Mouse (Mus musculus) cerebellum, adult 11 months (tissue): ENCODE measurements at regions not wholly inside any gene's neighbourhood (a gene's known extent, or its start where the extent isn't known, plus 50 kb on each side); places are given as distances from the start of the nearest gene placed in this dataset.

Experiments used
- DNase-seq: peaks from one replicate; pipeline ENCODE4 v3.0.0; 2022

DNA sequence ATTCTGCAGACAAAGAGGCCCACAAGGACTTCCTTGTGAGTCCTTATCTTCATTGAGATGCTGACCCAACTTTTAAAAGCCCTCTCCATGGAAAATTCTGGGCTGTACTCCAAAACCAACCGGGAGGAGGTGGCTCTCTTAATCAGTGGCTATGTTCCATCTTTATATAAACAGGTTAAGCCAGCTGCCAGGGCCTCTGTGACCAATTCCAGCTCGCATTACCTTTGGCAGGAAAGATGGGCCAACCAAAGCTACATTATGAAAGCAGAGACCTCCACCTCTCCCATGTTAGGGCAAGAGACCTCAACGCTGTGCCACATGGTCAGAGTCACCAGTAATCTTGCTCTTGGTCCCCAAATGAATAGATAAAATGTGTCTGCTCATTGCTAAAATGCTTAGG is 192.0 kb upstream of the Cited2 start:
- no peak for DNase-seq

DNA sequence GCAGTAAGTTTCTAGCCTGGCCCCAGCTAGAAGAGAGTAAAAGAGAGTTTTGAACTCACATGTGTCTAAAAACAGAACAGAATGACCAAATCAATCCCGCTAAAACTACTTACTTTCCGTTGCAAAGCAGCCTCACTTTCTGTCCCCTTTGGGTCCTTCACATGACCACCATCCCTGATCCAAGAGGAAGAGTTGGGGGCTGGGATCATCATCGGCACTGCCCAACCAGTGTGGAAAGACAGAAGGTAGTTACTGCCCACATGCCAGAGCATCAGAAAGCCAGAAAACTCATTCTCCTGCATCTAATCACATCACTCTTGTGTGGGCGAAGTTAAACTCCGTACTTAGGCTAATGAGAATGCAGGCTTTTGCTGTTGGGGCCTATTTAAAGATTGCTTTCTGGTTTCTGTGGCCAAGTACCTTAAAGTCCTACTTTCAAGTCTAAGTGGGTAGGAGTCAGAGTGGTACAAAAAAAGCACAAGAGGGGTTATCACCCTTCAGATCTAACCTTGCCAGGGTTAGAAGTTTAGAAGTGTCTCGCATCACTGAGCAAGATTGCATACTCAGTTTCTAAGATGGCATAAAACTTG is 184.0 kb upstream of the Cited2 start:
- no peak for DNase-seq

DNA sequence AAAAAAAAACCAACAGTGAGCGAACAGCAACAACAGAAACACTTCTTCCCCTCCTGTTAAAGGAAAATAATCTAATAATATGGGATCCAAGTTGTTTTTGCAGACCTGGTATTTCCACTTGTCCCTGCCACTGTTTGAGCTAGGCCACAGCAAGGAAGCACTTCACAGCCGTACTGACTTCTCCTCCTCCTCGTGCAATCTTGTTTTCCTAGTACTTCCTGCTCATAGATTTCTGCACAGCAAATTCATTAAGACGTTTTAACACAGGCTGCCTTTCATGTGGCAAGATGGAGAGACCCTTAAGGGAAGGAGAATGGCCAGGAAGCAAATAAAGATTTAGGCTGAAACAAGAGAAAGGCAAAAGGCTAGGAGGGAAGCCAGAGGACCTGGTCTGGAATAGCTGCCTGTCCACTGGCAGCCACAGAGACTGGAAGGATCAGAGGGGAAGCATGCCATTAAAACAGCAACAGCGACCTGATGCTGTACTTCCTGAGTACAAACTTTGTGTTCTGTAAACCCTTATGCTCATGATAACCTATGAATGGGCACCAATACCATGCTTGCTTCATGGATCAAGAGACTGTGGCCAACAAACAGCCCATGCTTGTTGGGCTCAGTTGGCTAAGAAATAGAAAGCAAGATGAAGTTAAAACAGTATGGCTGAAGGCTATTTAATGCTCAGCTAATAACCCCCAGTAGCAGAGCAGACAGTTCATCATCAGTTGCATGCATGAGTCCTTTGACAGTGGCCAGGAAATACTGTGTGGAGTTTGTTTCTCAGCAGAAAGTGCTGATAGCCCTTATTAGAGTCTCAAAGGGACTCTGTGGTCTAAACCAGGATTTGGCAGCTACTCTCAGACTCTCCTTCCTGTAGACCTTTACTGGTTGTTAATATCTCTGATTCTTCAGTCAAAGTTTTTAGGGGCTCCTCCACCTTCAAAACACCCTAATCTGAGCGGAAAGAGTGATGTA is 182.3 kb upstream of the Cited2 start:
- no peak for DNase-seq

DNA sequence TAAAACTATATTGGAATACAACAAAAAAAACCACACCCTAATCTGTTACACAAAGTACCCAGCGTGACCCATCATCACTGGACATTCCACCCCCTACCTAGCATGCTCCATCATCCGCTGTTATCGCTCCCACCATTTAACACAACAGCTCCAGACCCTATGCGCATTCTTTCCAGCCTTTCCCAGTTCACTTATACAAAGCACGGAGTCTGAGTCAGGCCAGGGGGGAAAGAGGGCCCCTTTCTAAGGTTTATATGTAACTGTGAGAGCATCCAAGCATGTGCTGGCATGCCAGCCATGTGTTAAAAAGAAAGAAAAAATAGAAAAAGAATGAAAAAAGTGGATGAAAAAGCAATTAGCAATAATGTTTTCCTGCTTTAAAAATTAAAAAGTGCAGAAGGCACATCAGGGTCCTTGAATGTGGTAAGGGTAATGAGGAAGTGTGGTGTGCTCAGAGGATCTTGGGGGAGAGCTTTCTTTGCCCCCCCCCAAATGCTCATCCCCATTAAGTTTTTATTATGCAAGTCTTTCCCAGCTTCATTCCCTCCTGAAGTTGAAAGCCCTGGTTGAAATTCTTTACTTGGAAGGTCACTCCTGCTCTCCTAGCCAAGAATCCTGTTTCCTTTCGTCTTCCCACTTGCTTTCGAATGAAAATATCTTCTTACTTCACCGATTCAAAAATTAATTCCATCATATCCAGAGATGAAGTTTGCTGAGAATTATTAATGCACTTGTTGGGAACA is 180.7 kb upstream of the Cited2 start:
- DNase-seq = no peak

DNA sequence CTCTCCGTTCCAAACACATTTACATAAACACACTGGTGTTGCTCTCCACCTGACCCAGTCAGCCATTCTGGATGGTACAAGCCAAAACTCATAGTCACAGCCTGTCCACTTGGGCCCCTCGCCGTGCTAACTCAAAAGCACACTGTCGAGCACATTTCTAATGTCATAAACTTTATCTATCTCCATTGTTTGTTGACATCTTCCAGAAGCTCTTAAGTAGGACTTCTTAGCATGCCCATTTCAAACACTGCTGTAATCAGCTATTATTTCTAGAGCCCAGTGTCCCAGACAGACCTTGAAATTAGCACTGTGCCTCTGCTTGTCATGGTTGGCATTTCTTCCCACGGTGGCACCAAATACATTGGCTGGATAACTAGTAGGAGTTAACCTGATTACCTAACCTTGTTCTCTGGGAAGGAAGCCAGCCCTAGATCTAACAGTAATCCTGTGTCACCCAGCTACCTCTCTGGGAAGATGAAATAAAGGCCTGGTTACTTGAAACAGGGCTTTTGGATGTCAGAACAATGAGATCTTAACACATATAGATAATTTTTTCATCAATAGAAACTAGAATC is 180.1 kb upstream of the Cited2 start:
- DNase-seq = no peak

DNA sequence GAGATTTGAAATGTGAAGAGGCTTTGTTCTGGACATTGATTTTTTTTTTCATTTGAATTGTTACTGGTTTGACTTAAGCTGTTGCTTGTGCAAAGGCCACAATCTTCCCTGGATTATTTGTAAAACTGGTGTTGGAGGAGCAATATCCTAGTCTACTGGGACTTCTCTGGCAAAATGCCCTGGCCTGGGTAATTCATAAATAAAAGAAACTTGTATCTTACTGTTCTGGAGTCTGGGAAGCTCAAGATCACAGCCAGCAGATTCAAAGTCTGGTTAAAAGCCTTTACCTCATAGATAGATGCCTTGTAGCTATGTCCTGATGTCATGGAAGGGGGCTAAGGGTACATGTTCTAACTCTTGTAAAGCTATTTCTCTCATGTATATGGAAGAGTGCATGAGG is 177.7 kb upstream of the Cited2 start:
- DNase-seq = no peak

DNA sequence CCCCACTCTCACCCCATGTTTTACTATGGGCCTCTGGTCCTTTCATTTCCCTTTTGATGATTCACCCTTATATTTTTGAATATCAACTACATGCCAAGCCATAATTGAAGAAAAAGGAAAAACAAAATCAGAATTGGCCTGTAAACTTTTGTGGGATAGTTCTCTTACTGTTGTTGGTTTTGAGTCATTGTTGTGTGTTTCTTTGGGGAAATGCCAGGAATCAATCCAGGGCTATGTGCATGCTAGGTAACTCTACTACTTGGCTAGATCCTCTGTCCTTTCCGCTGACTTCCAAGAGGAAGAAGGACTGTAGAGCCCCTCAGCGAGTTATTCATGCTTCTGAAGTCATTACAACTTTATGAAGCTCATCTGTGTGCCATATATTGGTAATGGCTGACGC is 175.0 kb upstream of the Cited2 start:
- no peak for DNase-seq

DNA sequence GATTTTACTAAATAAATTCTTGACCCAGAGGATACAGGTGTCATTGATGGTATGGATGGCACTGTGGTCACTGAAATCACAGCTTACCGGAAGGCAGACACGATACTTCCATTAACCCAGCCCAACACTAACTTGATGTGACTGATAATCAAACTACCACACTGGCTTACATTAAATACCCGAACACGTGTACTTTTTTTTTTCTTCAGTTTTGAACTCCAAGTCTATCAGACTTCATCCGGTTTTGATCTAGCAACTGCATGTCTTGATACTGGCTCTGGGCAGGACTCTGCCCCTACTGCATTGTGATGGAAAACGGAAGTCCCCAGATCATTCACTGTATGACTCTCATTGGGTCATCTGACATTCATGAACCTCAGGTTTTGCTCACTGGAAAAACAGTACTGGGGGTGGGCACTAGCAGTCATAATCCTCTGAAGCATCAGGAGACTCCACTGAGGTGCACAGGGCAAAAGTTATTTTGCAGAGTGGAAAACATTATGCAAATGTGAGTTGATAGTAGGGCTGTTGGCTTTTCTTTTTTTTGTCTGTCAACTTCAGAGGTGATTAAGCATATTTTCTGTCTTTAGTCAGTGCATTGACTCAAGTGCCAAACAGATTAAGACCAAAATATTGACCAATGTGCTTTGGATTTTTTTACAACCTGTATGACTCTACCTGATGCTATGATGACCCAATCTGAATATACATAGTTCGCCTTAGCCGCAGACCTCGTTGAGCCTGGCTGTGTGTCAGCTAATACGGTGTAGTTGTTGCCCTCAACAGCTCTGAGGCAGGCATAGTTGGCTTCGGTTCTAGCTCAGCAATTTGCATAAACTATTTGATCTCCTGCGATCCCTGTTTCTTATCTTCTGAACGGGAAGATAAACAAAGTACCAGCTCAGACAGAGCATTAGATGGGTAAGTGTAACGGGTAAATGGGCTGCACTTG is 174.1 kb upstream of the Cited2 start:
- DNase-seq = no peak

DNA sequence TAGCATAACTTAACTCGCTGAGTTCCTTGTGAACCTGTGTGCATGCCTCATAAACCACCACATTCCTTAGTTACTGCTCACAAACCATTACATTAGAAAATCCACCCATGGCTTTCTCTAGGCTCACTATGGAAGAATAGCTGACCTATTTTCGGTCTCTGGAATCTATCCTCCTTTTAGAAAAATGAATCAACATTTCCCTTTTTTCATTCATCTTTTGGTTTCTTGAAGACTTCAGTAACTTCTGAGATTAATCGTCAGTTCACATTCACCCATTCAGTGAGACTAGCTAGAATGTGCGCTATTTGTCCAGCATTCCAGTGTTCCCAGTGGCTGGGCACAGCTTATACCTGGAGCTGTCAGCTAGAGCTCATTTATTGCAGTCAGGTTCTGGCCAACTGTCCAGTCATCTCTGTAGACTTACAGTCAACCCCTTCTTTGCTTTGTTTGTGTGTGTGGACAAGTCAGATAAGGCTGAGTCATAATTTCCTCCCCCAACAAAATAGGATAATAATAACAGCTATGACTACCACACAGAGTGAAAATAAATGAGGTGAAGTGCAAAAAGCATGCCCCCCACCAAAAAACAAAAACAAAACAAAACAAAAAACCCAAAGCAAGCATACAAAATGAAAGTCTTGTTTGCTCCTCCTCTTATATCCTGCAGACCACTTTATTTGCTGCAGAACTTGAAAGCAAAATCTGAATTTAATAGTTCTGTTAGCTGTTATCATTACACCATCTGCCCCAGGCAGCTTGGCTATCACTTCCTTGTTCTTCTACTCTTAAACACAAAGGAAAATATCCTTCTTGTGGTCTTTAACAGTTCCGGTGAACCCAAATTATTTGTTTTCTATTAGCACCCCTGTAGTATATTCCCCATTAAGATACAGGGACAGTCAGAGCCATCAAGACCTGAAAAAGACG is 173.0 kb upstream of the Cited2 start:
- DNase-seq = no peak

DNA sequence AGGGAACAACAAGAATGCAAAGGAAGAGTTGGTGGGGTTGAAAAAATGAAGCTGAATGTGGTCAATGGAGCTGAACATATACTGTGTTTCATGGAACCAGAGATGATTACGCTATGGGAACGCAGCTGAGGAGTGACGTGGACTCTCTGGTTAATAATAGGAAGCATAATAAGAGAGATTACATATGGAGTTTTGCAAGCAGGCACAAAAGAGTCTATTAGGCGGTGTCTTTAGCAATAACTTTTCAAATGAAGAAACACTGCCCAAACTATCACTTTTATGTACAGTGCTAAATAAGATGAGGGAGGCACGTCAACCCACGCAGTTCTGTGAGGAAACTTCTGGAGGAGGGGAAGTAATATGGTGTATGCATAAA is 172.4 kb upstream of the Cited2 start:
- DNase-seq = no peak

DNA sequence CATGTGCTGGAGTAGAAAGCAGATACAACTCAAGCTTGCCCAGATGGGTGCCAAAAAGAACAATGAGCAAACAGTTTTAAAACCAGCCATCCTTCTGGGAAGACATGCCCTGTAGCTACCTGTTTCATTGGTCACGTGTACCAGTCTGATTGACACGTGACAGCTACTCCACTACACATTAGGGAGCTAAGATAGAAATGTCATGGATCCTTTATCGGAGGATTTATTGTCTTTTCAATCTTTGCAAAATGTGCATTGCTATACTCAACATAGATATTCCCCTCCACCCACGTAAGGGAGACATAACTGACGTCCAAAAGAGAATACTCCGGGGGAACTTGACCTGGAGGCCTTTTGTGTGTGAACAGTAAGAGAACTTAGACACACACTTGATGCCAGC is 171.1 kb upstream of the Cited2 start:
- no peak for DNase-seq

DNA sequence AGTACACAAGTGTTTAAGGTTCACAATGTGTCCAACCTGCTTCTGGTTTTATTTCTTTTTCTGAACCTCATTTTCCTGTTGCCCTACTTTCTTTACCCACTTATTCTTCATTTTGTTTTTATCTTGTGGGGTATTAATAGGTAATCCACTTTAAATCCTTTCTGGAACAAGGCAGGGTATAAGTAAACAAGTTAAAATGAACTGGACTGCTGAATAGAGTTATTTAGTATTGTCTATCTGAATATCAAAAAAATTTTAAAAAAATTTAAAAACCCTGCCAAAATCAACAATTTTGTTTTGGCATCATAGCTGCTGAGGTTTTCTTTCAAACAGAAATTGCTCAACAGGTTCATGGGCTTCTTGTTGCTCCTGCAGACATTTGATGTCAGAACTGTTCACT is 170.7 kb upstream of the Cited2 start:
- no peak for DNase-seq

DNA sequence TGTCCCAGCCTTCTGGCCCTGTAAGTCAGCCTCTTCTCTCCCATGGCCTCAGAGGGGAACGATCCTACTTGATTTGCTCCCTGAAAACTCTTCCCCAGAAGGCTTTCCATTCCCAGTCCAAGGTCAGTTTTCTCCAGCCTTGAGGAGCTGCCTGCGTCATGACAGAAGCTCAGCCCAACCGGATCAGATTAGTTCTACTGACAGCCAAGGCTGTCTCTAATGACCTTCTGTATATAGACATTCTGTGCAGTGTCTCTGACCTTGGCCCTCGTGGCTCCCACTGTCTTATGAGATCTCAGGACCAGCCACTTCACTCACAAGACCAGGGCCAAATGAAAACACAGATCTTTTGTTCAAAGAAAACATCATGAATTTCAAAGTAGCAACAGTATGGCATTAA is 166.6 kb upstream of the Cited2 start:
- no peak for DNase-seq

DNA sequence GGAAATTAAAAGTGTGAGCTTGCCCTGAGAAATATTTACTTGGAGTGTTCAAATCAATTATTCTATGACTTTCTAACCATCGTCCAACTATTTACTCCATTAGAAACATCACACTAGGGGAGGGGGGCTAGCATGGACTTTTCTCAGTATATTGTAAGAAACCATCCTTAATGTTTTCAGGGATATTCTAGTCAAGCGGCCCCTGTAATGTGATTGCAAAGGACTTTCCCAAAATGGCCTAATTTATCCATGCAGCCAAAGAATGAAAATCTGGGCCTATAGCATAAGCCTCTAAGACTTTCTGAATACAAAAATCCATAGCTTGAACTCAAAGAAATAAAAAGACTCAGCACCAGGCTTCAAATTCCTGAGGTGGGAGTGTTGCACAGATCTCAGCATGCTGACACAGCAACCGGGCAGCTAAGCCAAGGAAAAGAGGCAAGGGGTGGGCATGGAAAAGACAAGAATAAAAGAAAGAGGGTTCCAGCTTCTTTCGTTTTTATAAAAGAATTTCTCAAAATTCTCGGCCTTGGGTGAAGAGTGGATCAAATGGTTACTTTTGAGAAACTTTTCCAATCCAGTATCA is 163.6 kb upstream of the Cited2 start:
- no peak for DNase-seq

DNA sequence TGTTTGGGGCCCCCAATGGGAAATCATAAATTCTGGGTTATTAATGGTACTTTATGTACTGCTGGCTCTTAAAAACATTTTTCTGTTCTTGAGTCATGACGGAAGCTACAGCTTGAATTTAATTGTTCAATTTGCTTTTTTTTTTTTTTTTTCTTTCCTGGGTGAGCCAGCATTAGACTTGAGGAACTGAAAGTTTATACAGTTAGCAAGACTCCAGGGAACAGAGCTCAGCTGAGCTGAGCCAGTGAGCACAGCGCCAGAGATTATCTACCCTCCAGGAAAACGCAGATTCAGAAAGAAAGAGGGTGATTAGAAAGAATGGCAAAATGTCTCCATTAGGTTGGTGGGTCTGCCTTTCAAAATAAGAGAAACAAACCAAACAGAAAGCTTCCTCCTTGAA is 163.0 kb upstream of the Cited2 start:
- no peak for DNase-seq

DNA sequence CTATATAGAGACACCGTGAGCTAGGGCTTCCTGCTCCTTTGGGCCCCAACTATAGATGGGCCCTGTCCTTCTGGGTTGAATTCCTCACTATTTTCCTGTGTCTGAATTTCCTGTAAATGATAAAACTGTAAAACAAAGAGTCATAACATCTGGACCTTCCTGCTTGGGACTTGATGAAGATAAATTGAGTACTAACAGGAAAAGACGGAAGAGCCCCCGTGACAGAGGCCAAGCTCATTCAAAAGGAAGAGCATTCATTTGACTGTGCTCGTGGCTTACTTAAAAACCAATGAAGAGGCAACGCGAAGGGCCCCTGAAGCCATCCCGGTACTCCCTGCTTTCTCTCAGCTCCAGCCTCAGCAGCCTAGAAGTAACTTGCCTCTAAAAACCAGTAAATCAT is 161.6 kb upstream of the Cited2 start:
- no peak for DNase-seq

DNA sequence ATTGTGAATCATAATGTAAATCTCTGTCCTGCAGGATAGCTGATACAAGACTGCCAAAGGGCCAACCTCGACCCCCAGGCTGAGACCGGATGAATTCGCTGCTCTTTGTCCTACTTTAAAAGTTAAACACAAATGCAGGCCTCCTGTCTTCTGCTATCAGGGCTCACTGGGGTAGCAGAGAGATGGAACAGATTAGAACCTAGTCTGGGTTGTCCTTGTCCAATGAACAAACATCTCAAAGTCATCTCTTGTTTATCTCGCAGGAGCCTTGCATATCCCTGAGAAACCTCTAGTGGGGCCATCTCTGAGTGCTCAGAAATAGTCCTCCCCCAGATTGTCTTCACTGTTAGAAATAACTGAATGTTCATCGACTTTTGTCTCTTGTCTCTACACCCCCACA is 161.0 kb upstream of the Cited2 start:
- DNase-seq = no peak

DNA sequence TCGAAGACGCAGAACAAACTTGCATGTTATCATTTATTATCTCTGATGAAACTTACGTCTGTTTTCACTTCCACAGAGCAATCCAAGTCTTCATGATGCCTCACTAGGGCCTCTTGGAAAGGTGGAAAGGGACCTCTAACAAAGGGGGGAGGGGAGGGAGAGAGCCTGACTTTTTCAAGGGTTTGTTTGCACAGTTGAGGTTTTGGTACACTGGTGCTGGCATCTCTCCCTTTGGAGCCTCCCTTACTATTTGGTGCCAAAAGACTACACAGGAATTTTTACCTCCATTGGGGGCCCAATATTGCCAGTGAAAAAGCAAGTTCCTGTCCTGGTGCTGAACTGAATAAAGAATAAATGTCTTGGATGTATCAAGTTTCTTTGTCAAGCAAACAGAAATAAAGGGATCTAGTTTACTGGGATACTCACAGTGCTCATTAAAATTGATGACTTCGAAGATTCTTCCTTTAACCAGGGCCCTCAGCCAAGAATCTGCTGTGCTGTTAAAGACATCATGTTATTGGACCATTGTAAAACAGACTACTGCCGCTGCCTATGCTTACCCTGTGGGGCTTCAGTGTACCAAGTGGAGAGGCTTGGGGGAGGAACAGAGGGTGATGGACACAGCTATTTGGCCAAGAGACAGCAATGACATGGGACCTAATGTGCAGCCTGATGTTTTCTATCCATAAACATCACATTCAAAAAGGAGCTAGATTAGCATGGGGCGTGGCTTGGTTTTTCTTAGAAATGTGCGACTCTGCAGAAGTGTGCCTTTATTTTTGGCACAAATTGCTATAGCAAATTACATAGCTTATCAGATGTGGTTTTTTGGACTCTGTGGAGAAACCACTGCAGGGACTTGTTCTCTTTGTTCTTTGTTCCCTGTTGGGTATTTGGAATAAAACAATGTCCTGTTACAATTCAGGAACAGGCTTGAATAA is 160.3 kb upstream of the Cited2 start:
- no peak for DNase-seq

DNA sequence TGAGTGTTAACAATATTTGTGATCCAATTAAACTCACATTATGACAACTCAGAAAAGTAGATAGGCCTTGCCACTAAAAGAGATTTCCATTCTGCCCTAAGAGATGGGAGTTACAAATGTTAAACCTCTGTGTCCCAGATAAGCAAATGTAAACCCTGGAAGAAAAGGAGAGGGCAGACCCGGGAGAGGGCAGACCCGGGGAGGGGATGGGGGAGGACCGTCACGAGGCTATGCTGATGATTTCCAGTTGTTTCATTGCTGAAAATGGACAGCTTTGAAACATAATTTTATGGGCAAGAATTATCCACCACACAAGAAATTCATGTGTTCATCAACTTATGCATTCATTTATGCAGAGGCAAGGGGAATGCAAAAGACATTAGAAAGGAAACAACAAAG is 159.7 kb upstream of the Cited2 start:
- DNase-seq = no peak
